Mouse (Mus musculus) gastrocnemius, postnatal 25 days (tissue): ENCODE data around the gene Bbx. TPM values are rescaled to one million over a fixed set of nuclear protein-coding genes. Genes with fewer than 3 reads are reported as not detected.

Experiments
- DNase-seq: peaks from one replicate; pipeline ENCODE4 v3.0.0; 2022
- total RNA-seq, 2 experiments: library from RNA; stranded (reverse); gene quantifications; 1 replicate in 1 of 2; 2 replicates in 1 of 2; pipeline ENCODE4 v1.2.3; 2021

The Bbx gene
- total RNA-seq, 2 experiments from 2014 or later, result 6.2 to 6.6 TPM

DNA sequence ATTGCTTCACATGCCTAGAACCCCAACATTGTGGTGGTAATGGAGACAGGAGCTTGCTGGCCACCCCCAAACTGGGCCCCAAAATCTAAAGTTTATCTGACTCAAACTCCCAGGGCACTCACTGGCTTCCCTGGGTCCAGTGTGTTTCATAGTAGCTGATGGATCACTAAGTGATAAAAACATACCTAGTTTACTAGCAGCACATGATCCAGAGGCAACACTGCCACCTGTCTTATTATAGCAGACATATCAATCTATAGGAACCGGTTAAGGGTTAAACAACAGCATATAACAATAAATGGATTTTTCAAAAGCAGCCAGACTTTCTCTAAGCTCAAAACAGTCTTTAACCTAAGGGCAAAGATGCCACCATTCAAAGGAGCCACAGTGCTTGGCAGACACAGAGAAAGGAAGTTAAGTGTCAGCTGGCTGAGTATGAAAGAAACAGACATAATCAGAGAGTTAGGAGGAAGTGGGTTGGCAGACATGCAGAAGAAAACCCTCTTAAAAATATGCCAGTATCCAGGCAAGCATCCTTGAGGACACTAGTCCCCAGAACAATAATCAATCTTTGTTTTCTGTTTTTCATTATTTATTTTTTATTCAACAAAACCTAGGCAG, 116.7 kb downstream of the Bbx start:
- DNase-seq, result no peak

DNA sequence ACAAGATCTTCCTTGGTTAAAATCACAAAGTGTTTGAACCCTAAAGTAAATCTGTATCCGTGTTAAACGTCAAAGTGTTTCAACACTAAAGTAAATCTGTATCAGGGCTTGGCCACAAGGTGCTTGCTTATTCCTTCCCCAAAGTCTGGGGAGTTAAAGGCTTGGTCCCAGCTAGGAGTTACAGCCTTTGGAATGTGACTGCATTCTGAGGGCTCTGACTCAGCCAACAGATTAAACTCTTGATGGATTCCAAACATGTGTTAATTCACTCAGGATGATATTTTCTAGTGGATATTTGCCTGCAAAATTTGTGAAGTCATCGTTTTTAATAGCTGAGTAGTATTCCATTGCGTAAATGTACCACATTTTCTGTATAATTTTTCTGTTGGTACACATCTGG, 120.6 kb downstream of the Bbx start:
- no peak for DNase-seq

DNA sequence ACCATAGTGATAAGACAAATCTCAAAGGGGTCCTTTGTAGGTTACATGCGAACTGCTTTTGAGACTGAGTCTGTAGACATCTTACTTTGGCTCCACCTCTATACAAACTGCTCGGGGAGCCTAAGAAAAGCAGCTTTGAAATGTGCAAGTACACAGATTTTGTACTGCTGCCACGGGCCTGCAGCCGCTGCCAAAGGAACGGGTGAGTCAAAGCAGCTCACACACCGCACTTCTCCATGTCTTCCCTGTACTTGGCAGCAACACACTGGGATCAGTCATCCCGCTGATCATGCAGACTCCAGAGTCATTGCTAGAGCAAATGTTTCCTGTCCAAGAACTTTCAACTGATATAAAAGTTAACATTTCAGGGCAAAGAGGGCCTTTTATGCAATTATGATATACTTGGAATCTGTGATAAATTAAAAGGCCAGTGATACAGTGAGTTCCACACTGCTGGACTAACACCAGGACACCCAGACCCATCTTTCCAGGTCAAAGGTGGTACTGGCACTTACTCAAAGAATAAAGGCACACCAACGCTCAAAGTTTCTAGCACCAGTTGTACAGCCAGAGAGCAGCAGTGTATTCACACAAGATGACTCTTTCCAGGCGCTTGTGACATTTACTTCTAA, 122.7 kb downstream of the Bbx start:
- peak; percentile 86 for DNase-seq

DNA sequence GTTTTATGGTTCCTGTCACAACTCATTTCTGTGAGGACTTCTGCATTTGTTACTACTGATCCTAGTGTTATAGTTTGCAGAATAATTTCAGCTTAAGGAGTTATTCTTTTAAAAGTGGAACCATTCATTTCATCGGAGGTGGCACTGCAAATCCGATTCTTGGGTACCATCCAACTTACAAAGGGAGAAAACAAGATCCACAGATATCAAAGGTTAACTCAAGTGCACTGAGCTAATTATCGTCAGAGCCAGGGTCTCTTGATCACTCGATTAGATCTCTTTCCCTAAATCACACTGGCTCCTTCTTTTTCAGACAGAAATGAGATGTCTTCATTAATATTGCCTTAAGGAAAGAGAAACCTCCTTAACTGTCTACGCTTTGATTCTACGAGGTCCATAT, 123.9 kb downstream of the Bbx start:
- DNase-seq, result no peak

DNA sequence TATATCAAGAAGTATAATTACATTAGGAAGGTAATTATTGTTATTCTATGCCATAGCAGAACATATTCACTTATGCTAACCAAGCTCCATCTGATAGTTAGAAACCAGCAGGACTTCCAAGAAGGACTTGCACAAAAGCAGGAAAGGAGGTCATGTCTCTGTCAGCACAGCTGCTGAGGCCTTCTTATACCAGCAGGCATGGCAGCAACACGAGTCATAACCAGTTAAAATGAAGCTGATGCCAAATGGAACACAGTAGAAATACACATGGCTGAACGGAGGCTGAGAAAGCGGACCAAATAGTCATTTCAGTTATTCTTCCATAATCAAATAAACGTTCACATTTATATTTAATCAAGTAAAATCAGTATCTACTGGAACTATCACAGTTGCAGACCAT, 125.0 kb downstream of the Bbx start:
- DNase-seq, result no peak

DNA sequence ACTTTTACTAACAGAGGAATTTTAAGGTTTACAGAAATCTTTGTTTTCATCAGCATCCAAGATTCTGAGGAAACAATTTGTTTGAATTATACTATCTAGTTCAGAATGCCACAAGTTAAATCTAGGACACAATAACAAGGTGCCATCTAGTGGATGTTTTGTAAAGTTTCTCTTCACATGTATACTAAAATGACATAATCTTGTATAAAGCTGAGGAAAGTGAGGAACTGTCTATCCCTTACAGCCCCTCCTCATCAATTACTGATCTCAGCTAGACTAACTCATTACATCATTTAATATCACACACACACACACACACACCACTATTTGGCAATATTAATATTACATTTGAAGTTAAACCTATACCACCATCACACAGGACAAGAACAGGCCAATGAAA, 125.5 kb downstream of the Bbx start:
- DNase-seq, result no peak

DNA sequence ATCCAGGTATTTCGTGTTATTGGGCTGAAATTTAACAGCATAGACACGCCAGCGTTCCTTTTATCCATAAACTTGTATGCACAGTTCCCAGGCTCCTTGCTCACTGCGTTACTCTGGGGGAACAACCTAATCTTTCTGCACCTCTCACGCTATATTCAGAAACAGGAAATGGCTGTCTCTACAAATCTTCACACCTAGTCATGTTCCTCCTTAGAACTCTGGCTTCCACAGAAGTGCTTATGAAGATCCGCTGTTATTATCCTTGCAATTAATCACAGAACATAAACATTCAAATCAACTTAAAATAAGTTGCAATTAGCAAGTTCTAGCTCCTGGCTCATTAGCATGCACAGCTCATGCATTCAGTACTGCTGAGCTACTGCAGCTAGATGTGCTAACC, 127.0 kb downstream of the Bbx start:
- DNase-seq, result no peak

- DNase-seq, result no peak
Observed at GRCm38 (mm10) chr16:50302566-50302965, 129.6 kb downstream of the Bbx start.

- DNase-seq, result no peak
Observed at GRCm38 (mm10) chr16:50298743-50299443, 133.3 kb downstream of the Bbx start.

GRCm38 (mm10) chr16:50293502-50294228, 138.5 kb downstream of the Bbx start:
- DNase-seq, result no peak

- no peak for DNase-seq
Observed at GRCm38 (mm10) chr16:50292834-50293233, 139.4 kb downstream of the Bbx start.

- no peak for DNase-seq
Observed at GRCm38 (mm10) chr16:50289764-50290163, 142.4 kb downstream of the Bbx start.

GRCm38 (mm10) chr16:50272813-50273212, 159.4 kb downstream of the Bbx start:
- DNase-seq, result no peak

DNA sequence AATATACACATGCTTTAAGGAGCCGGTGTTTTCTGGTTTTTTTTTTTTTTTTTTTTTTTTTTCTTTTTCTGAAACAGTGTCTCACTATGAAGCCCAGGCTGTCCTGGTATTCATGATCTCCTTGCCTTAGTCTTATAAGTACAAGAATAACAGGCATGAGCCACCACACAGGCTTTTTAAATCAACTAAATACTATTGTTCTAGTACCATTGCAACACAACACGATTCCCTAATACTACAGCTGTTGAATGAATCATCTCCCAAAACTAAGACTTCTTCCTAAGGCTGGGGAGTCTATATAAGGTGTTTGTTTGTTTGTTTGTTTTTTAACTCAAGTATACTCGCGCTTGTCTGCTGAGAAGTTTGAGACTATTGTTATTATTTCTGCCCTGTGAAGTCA, 169.5 kb downstream of the Bbx start:
- DNase-seq, result no peak

GRCm38 (mm10) chr16:50262209-50262608, 170.0 kb downstream of the Bbx start:
- no peak for DNase-seq

GRCm38 (mm10) chr16:50261741-50262140, 170.4 kb downstream of the Bbx start:
- DNase-seq, result no peak

DNA sequence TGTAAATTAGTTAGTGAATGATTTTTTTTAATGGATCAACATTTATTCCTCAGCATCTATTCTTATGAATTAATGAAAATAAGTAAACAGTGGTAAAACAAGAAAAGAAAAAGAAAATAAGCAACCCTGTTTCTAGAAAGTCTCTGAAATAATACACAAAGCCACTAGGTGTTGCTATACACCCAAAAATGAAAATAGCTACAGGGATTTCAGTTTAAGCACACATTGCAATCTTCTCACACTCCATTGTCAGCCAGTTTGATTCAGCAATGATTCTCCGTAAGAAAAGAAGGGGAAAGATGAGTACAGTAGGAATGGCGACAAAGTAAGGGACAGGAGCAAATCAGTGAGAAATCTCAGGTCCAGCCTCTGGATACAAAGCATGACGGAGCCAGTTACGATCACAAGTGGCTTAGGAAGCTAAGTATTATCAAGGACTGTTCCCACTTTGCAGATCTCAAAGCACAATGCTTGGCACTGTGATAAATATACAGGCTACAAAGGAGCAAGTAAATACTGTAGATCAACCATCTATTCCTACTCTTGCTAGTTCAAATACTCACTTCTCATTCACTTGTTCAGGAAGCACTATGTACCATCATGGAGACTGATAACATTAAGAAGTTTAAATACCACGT, 177.5 kb downstream of the Bbx start:
- no peak for DNase-seq

GRCm38 (mm10) chr16:50251417-50251975, 180.7 kb downstream of the Bbx start:
- DNase-seq, result no peak

- DNase-seq, result no peak
Observed at GRCm38 (mm10) chr16:50250469-50250868, 181.7 kb downstream of the Bbx start.

DNA sequence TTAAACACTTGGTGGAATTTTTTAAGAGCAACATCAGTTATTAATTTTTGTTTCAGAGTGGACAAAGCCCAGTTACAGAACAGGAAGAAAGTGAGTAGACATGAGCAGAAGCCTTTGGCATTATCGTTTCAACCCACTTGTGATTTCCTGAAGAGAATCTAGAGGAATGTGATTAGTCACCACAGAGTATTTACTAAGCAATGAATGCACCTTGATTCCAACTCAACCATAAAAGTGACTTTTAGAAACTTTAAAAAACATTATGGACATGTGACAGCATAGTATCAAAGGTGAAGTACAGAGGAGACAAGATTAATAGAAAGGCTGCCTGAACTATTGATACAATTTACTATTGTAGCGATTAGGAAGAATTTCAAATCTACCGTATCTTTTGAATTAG, 183.2 kb downstream of the Bbx start:
- DNase-seq, result no peak

DNA sequence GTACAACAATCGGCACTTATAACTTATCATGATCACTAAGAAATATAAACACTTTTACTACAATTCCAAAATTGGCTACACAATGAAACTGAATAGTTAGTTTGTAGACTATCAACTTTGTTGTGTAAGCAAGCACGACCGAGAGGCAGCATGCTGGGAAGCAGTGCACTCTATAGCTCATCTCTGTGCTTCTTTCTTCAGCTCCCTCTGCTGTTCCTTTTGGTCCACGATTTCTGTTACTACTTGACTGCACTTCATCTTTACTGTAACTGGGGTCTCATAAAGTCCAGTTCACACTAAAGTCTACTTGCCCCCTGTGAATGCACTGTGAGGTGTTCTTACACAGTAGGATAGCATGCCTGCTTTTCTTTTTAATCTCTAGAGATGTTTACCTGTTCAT, 189.7 kb downstream of the Bbx start:
- no peak for DNase-seq

DNA sequence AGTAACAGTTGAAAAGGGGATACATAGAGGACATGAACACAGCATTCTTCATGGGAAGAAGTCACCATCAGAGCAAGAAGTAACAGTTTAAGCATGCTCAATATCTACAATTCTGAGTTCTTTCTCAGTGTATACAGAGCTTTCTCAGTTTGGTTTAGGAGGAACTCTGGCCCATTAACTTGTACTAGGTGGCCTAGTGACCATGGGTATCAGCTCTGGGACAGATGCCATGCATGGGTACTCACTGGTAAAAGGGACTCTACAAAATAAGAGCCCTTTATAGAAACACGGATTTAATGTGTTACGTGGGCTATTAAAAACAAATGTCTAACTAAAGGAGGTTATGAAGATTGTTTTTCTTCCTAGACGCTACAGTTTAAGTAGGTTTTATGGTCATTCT, 190.6 kb downstream of the Bbx start:
- DNase-seq, result no peak
